Mouse (Mus musculus) liver, adult 2 months (tissue): ENCODE data around the gene D630045J12Rik. TPM values are rescaled to one million over a fixed set of nuclear protein-coding genes. Genes with fewer than 3 reads are reported as not detected.

Source experiments
- DNase-seq: peaks from one replicate; pipeline ENCODE4 v3.0.0-alpha.2; 2011; ENCODE audit warnings: low read depth, low spot score; ENCODE audit errors: extremely low read depth
- H3K27ac ChIP-seq: fragments of 200-500 bp; replicated peaks from 2 replicates; pipeline ENCODE4 v1.5.1; 2012; ENCODE audit warnings: low read depth, mild to moderate bottlenecking, control low read depth, inconsistent platforms, low read length; ENCODE audit not compliant: insufficient read depth
- H3K27me3 ChIP-seq: fragments of 200-500 bp; 2 replicates; pipeline ENCODE4 v1.6.1; 2012; ENCODE audit warnings: mild to moderate bottlenecking, moderate library complexity, low read length, inconsistent platforms; ENCODE audit not compliant: control insufficient read depth, insufficient read depth
- H3K36me3 ChIP-seq: fragments of 200-500 bp; 2 replicates; pipeline ENCODE4 v1.6.1; 2012; ENCODE audit warnings: low read length, inconsistent platforms; ENCODE audit not compliant: control insufficient read depth, insufficient read depth
- H3K4me1 ChIP-seq: fragments of 200-500 bp; 2 replicates; pipeline ENCODE4 v1.6.1; 2011; ENCODE audit warnings: low read length; ENCODE audit not compliant: control insufficient read depth, insufficient read depth
- H3K4me3 ChIP-seq: fragments of 200-500 bp; 2 replicates; pipeline ENCODE4 v1.5.1; 2011; ENCODE audit warnings: low read depth, mild to moderate bottlenecking, control low read depth, low read length, moderate library complexity; ENCODE audit not compliant: insufficient read depth
- H3K79me2 ChIP-seq: fragments of 200-500 bp; 2 replicates; pipeline ENCODE4 v1.6.1; 2012; ENCODE audit warnings: inconsistent platforms, mild to moderate bottlenecking, low read length, moderate library complexity; ENCODE audit not compliant: control insufficient read depth, insufficient read depth
- H3K9ac ChIP-seq: fragments of 200-500 bp; 2 replicates; pipeline ENCODE4 v1.6.1; 2012; ENCODE audit warnings: low read depth, mild to moderate bottlenecking, control low read depth, inconsistent platforms, low read length
- CTCF ChIP-seq: fragments of 200-500 bp; IDR thresholded peaks from 2 replicates; pipeline ENCODE4 v1.5.1; 2011; ENCODE audit warnings: low read depth, low read length, control low read depth
- POLR2A ChIP-seq: fragments of 200-500 bp; IDR thresholded peaks from 2 replicates; pipeline ENCODE4 v1.6.1; 2011; ENCODE audit warnings: low read length, control low read depth; ENCODE audit not compliant: insufficient read depth; ENCODE audit errors: extremely low read depth
- WGBS: fragments of 180-500 bp; shearing (Covaris S2); methylation state at CpG from one replicate; pipeline ENCODE4 v1.1.7; 2018; 5-methylcytosine and 5-hydroxymethylcytosine counted together
- polyA plus RNA-seq: library from polyadenylated mRNA; depleted of rRNA; stranded (reverse); fragments of >200 nt; gene quantifications from 2 replicates; pipeline ENCODE4 v1.2.3, GENCODE M21; 2012
- total RNA-seq: library from RNA; depleted of rRNA; stranded (reverse); fragments of >200 nt; gene quantifications from 2 replicates; pipeline ENCODE4 v1.2.3, GENCODE M21; 2014

D630045J12Rik gene
- total and polyA plus RNA-seq, 2 experiments: 0.46 to 1.3 TPM

DNA sequence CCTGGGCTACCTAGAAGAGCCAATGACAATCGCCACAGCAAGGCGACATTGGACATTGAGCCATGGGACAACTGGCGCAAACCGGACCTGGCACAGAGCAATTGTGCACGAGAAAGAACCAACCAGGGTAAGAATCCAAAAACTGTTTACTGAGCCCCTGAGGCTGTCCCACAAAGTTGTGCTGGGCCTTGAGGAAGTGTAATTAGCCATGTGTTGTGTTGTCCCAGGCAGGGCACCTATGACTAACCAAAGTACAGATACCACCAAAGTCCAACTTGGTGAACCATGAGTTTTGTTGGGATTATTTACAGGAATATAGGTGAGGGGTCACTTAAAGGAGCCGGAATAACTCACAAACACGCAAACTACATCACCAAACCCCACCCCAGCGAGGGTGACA is 3.7 kb upstream of the D630045J12Rik start:
- Histone ChIP-seq H3K79me2 (no peaks in the 10 kb centered on the region), H3K27ac (no peak overlapping the region), H3K27me3 (no peaks in the 10 kb centered on the region), H3K9ac (no peak overlapping the region), H3K36me3 (no peaks in the 10 kb centered on the region), H3K4me1 (peaks cover 5% of the 10 kb centered on the region; the same call in 1 of the 2 replicates), H3K4me3 (no peak overlapping the region)
- TF ChIP-seq CTCF: no peak
- TF ChIP-seq POLR2A: no peak
- DNase-seq: peak; percentile 76
- 71% methylated on average over 8 of the region's 8 CpGs for WGBS

DNA sequence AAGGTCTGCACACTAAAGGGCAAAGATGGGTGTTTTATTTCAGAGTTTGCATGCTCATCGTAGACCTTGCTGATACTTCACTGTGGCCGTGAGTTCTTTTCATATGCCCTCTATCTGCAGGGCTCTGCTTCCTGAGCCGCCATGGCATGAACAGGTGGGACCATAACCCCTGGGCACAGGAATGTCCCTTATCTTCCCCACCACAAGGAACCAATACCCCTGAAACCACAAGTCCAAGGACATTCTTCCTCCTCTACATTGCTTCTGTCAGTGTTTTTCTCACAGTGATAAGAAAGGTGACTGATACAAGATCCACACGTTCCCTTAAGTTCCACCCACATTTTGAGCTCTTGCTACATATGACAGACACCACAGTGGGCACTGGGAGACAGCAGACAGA is 3.0 kb upstream of the D630045J12Rik start:
- no peak overlapping the region for H3K27ac ChIP-seq
- no peaks in the 10 kb centered on the region for H3K79me2 ChIP-seq
- H3K27me3 ChIP-seq: no peaks in the 10 kb centered on the region
- H3K36me3 ChIP-seq: no peaks in the 10 kb centered on the region
- 91% methylated on average over 4 of the region's 4 CpGs for WGBS
- TF ChIP-seq CTCF: no peak
- TF ChIP-seq POLR2A: no peak
- H3K4me1 ChIP-seq: peaks cover 5% of the 10 kb centered on the region; the same call in 1 of the 2 replicates
- no peak for DNase-seq
- no peak overlapping the region for H3K9ac ChIP-seq
- no peak overlapping the region for H3K4me3 ChIP-seq

DNA sequence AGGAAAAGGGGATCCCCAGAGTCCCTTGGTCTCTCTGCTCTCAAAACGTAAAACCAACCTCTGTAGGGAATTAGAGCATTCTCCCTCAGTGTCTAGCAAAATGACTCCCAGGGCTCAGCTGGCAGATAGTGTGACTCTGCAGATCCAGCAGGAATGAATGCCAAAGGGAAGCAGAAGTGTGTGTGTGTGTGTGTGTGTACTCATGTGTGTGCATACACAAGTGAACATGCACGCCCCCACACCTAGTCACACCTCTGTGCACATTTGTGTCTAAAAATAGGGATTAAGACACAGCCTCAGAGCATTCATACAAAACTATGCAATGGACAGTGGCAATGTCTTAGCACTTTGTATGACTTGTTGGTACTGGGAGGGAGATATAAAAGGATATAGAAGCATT is 2.0 kb upstream of the D630045J12Rik start:
- 81% methylated on average over 2 of the region's 2 CpGs for WGBS
- Histone ChIP-seq H3K4me1 (peaks cover 5% of the 10 kb centered on the region; the same call in 1 of the 2 replicates), H3K36me3 (no peaks in the 10 kb centered on the region), H3K79me2 (no peaks in the 10 kb centered on the region), H3K27me3 (no peaks in the 10 kb centered on the region), H3K9ac (no peak overlapping the region), H3K4me3 (no peak overlapping the region), H3K27ac (no peak overlapping the region)
- no peak for TF ChIP-seq POLR2A
- TF ChIP-seq CTCF: no peak
- no peak for DNase-seq

DNA sequence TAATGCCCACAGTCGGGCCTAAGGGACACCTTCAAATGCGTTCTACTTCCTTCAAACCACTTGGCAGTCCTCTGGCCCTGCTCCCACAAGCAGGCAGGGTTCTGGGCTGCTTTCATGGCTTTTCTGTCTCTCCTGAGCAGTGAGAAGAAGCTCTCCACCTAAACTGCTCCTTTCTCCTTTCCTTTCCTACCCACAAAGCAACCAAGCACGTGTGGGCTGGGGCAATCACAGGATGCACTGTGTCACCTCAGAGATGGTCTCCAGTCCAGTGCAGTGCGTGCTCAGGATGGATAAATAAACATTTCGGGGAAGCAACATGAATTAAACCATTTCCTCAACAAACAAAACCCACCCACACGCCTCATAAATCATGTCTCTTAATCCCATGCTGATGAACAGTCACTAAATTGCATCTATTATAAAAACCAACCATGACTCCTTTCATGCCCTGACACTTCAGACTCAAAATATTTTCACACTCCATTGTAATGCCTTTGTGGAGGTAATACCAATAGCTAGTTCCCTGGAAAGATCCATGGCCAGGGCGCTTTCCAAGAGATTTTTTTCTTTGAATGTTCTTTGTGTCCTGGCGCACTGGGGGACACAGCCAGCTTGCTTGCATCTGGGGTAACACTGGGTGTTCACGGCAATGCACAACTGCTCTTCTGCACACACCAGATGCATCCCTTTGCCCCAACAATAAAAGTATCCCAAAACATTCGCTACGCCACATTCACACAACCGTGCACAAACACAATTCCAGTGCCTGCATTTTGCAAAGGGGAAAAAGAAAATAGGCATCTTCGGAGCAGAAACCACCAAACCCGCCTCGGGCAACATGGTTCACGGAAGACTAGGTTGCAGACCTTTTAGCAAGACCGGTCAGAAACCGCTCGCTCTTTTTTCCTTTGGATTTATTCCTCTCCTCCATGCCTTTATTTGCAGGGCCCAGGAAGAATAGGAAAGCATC is 758 bp downstream of the D630045J12Rik start:
- peaks cover 5% of the 10 kb centered on the region; the same call in 1 of the 2 replicates for H3K4me1 ChIP-seq
- H3K27me3 ChIP-seq: no peaks in the 10 kb centered on the region
- 29% methylated on average over 19 of the region's 19 CpGs for WGBS
- peak overlapping the region; percentile 82 for H3K9ac ChIP-seq
- H3K36me3 ChIP-seq: no peaks in the 10 kb centered on the region
- no peak for DNase-seq
- H3K79me2 ChIP-seq: no peaks in the 10 kb centered on the region
- no peak for TF ChIP-seq POLR2A
- H3K27ac ChIP-seq: no peak overlapping the region
- peak overlapping the region; percentile 76 for H3K4me3 ChIP-seq

DNA sequence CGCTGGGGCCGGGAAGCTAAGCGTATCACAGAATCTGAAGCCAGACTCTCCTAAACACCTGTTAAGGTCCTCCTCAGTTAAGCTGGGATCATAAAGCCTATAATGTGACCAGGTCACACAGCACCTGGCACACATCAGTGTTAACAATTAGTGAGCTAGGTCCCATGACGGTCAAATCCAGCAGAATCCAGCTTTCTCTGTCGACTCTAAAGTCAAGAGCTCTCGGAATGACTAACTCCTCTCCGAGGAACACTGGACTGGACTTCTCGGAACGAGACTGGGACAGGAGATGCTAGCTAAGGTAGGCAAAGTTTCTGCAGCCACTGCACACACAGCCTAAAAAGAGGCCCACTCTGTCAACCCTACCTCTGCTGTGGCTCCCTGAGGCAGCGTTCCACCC is 1.7 kb downstream of the D630045J12Rik start:
- Histone ChIP-seq H3K27me3 (no peaks in the 10 kb centered on the region), H3K36me3 (no peaks in the 10 kb centered on the region), H3K79me2 (no peaks in the 10 kb centered on the region), H3K9ac (no peak overlapping the region), H3K4me3 (no peak overlapping the region), H3K27ac (no peak overlapping the region), H3K4me1 (peaks cover 5% of the 10 kb centered on the region; the same call in 1 of the 2 replicates)
- 95% methylated on average over 10 of the region's 10 CpGs for WGBS
- TF ChIP-seq CTCF (no peak), POLR2A (no peak)
- no peak for DNase-seq

DNA sequence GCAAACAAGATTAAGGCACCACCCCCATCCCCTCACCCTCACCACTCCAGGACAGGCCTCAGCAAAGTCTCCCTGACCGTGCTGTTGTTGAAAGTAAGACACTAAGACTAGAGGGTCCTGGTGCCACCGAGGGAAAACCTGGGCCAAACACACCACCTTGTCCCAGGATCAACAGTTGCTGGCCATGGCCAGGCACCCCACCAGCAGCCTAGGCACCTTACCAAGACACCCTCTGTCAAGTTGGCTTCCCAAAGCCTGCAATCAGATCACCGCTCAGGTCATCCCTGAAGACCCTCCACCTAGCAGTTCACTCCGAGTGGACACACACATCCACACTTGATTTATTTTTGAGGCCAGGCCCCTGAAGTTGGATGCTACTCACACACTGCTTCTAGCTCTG is 2.3 kb downstream of the D630045J12Rik start:
- H3K36me3 ChIP-seq: no peaks in the 10 kb centered on the region
- H3K9ac ChIP-seq: no peak overlapping the region
- no peak overlapping the region for H3K27ac ChIP-seq
- DNase-seq: no peak
- no peaks in the 10 kb centered on the region for H3K27me3 ChIP-seq
- TF ChIP-seq POLR2A (no peak), CTCF (no peak)
- 88% methylated on average over 4 of the region's 4 CpGs for WGBS
- H3K4me1 ChIP-seq: peaks cover 5% of the 10 kb centered on the region; the same call in 1 of the 2 replicates
- no peak overlapping the region for H3K4me3 ChIP-seq
- H3K79me2 ChIP-seq: no peaks in the 10 kb centered on the region
